Mouse (Mus musculus): Measurements from ENCODE around the gene Mgll.

The Mgll gene

GRCm38 (mm10) chr6:88718033-88718725, 6.0 kb upstream of the Mgll start:
- DNase-seq, result peak in 1 of 2 experiments; percentile 48

GRCm38 (mm10) chr6:88721059-88721458, 3.2 kb upstream of the Mgll start:
- no peak for DNase-seq

- DNase-seq, result no peak
Measured at GRCm38 (mm10) chr6:88722906-88723305, 1.3 kb upstream of the Mgll start.

GRCm38 (mm10) chr6:88723806-88724312, 353 bp upstream of the Mgll start:
- DNase-seq, result no peak

GRCm38 (mm10) chr6:88725590-88725989, 1.4 kb downstream of the Mgll start:
- DNase-seq, result peak in 1 of 2 experiments; percentile 59

GRCm38 (mm10) chr6:88726252-88727211, 2.3 kb downstream of the Mgll start:
- DNase-seq, result peak; percentile 54 to 85

GRCm38 (mm10) chr6:88727490-88727889, 3.3 kb downstream of the Mgll start:
- DNase-seq, result no peak

- peak in 1 of 2 experiments; percentile 64 for DNase-seq
Measured at GRCm38 (mm10) chr6:88728054-88728453, 3.8 kb downstream of the Mgll start.

GRCm38 (mm10) chr6:88728515-88728914, 4.3 kb downstream of the Mgll start:
- DNase-seq, result no peak

GRCm38 (mm10) chr6:88731211-88731751, 7.1 kb downstream of the Mgll start:
- DNase-seq, result peak in 1 of 2 experiments; percentile 39

GRCm38 (mm10) chr6:88731991-88732390, 7.8 kb downstream of the Mgll start:
- peak; percentile 92 to 96 for DNase-seq

GRCm38 (mm10) chr6:88732643-88733613, 8.7 kb downstream of the Mgll start:
- peak in 1 of 2 experiments; percentile 46 for DNase-seq

- DNase-seq, result peak in 1 of 2 experiments; percentile 22
Measured at GRCm38 (mm10) chr6:88736337-88736736, 12.1 kb downstream of the Mgll start.

- DNase-seq, result peak in 1 of 2 experiments; percentile 69
Measured at GRCm38 (mm10) chr6:88736741-88737508, 12.7 kb downstream of the Mgll start.

GRCm38 (mm10) chr6:88737509-88737888, 13.3 kb downstream of the Mgll start:
- peak in 1 of 2 experiments; percentile 60 for DNase-seq

GRCm38 (mm10) chr6:88741041-88741440, 16.8 kb downstream of the Mgll start:
- DNase-seq, result peak in 1 of 2 experiments; percentile 19

- peak in 1 of 2 experiments; percentile 70 for DNase-seq
Measured at GRCm38 (mm10) chr6:88741791-88742190, 17.6 kb downstream of the Mgll start.

GRCm38 (mm10) chr6:88742286-88743011, 18.2 kb downstream of the Mgll start:
- peak; percentile 74 to 88 for DNase-seq

- DNase-seq, result peak in 1 of 2 experiments; percentile 49
Measured at GRCm38 (mm10) chr6:88743601-88744291, 19.5 kb downstream of the Mgll start.

GRCm38 (mm10) chr6:88745027-88745426, 20.8 kb downstream of the Mgll start:
- DNase-seq, result no peak
